Mouse (Mus musculus) T-helper 2 cell (primary cell): ENCODE measurements around the gene Taok3.

ENCODE experiments used
- in situ Hi-C: fragments of 300-600 bp; cut with MboI, MseI; formaldehyde crosslinking; loops from one replicate; pipeline ENCODE4 v1.15.1; 2025; ENCODE audit warnings: high pct_unique_total_duplicates

Gene Taok3

DNA sequence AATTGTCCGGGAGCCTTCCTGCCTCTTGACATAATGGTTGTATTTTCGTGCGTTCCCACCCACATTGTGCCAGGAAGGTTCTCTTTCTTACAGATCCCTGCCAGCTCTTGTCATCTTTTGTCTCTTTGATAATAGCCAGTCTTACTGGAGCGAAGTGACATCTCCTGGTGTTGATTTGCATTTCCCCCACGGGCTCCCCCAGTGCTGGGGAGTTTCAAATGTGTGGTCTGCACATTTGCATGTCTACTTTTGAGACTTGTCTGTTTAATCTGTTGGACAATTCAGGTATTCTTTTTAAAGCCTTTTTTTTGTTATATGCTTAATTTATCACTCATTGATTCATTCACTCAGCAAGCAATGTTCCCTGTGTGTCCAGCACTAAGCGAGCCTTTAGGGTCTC is 58.1 kb downstream of the Taok3 start:
- in situ Hi-C loops, result no loop called here

GRCm38 (mm10) chr5:117178486-117178885 is 58.6 kb downstream of the Taok3 start:
- in situ Hi-C loops, result no loop called here

- in situ Hi-C loops, result no loop called here
Measured at GRCm38 (mm10) chr5:117181921-117182320, 62.0 kb downstream of the Taok3 start.

GRCm38 (mm10) chr5:117182411-117182810 is 62.5 kb downstream of the Taok3 start:
- in situ Hi-C loops, result no loop called here

- in situ Hi-C loops, result no loop called here
Measured at GRCm38 (mm10) chr5:117184832-117185231, 64.9 kb downstream of the Taok3 start.

DNA sequence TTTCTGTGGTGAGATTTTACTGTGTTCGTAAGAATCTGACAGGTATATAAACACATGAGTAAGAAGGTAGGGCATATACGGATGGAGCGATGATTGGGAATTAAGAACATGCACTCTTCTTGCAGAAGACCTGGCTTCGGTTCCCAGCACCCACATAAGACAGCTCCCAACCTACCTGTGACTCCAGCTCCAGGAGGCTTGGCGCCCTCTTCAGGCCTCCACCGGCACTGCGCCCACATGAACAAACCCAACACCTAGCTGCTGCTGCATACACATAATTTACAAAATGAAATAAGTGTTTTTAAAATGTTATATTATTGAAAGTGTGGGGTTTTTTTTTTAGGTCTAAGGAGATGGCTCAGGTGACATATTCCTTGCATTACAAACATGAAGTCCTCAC is 65.7 kb downstream of the Taok3 start:
- in situ Hi-C loops, result no loop called here

GRCm38 (mm10) chr5:117192061-117192460 is 72.1 kb downstream of the Taok3 start:
- in situ Hi-C loops, result no loop called here

- in situ Hi-C loops, result no loop called here
Measured at GRCm38 (mm10) chr5:117193748-117194147, 73.8 kb downstream of the Taok3 start.

DNA sequence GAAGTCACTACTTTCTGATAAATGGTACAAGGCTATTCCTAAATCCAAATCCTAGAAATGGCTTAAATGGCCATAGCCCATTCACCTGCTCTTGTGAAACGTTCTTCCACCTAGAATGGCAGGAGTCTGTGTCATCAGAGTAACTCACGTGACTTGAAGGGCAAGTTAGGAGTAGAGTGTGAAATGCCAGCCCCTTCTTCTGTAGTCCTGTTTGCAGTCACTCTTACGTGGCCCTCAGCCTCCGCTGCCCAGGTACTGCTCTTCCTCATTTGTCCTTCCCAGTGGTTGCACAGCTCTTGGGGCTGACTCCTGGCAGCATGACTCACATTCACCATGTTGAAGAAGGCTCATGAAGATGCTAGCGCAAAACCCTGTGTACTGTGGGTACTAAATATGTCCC is 74.7 kb downstream of the Taok3 start:
- in situ Hi-C loops, result no loop called here

GRCm38 (mm10) chr5:117196551-117196950 is 76.6 kb downstream of the Taok3 start:
- in situ Hi-C loops, result no loop called here

DNA sequence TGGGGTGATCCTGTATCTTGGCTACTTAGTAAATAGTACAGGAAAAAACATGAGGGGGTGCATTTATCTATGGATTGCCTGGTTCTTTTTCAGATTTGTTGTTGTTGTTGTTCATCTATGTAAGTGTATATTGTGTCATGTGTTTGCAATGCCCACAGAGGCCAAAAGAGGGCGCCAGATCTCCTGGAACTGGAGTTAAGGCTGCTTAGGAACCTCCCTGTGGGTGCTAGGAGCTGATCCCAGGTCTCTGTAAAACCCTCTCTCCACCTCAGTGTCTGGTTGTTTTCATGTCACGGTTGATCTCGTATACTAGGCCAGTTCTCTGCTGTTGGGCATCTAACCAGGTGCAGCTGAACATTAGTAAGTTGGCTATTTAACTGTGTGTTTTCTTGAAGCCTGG is 78.5 kb downstream of the Taok3 start:
- in situ Hi-C loops, result no loop called here

GRCm38 (mm10) chr5:117207286-117207685 is 87.4 kb downstream of the Taok3 start:
- in situ Hi-C loops, result no loop called here

DNA sequence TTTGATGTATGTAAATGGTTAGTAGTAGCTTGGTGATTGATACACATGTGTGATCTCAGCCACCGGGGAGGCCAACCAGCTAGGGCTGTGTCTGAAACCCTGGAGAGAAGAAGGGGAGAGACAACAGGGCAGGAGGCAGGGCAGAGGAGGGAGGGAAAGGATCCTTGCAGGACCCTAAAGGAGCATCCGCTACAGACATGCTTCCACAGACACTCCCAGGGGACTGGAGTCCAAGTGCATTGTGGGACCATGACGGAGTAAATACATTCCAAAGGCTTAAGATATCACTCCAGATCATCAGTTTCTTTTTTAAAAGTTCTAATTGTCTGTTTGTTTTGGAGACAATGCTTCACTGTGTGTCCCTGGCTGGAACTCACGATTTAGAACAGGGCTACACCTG is 94.1 kb downstream of the Taok3 start:
- in situ Hi-C loops, result no loop called here

DNA sequence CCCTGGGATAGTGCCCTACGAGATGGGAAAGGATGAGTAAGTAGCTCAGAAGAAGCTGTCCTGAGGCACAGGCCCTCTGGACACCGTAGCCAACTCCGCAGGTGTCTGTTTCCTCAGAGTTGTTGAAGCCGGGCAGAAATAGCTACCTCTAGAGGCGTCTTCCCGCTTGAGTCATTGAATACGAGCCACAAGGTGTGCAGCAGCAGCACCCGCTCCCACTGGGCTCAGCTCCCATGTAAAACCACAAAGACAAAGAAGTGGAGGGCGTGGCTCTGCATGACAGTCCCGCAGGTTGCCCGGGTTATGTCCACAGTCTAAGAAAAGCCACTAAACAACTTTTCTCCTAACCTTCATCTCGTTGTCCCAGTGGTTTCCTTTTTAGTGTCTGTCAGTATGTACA is 111.1 kb downstream of the Taok3 start:
- in situ Hi-C loops, result no loop called here

GRCm38 (mm10) chr5:117236540-117236939 is 116.6 kb downstream of the Taok3 start:
- in situ Hi-C loops, result no loop called here

DNA sequence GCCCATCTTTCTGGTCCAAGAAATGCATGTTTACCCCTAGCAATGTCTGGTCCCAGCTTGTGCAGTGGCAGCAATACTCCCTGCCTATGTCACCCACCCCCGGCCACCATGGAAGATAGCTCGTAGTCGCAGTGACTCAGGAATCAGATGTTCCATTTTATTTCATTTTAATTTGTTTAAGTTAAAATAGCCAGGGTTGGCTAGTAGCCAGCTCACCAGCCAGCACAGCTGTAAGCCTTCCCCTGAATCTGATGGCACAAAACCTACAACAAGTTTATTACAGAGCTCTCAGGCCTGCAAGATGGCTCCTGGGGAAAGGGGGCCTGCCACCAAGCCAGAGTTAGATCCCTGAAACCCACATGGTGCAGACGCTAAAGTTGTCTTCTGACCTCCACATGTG is 119.2 kb downstream of the Taok3 start:
- in situ Hi-C loops, result no loop called here

GRCm38 (mm10) chr5:117240321-117240731 is 120.4 kb downstream of the Taok3 start:
- in situ Hi-C loops, result no loop called here

- in situ Hi-C loops, result no loop called here
Measured at GRCm38 (mm10) chr5:117240761-117241322, 120.9 kb downstream of the Taok3 start.

DNA sequence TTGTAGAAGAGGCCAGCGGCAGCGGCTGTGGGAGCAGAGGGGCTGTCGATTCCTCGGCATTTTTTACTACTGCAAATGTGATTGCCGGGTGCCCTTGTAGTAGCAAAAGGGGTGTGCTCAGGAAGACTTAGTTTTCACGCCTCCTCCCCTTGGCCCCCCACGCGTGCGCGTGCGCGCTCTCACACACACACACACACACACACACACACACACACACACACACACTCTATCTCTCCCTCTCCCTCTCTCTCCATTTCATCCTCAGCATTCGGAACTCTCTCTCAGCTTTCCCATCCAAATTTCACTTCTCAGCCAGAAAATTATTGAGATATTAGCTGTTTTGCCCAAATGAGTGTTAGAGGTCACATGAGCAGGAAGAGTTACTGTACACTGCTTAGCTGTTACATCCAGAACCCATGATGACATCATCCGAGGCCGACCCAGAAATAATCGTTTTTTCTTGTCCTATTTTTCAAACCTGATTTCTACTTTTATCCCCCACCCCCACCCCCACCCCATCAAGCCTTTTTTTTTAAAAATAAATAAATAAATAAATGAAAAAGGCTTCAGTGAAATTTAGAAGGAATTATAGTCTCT is 122.1 kb downstream of the Taok3 start:
- in situ Hi-C loops, result no loop called here

DNA sequence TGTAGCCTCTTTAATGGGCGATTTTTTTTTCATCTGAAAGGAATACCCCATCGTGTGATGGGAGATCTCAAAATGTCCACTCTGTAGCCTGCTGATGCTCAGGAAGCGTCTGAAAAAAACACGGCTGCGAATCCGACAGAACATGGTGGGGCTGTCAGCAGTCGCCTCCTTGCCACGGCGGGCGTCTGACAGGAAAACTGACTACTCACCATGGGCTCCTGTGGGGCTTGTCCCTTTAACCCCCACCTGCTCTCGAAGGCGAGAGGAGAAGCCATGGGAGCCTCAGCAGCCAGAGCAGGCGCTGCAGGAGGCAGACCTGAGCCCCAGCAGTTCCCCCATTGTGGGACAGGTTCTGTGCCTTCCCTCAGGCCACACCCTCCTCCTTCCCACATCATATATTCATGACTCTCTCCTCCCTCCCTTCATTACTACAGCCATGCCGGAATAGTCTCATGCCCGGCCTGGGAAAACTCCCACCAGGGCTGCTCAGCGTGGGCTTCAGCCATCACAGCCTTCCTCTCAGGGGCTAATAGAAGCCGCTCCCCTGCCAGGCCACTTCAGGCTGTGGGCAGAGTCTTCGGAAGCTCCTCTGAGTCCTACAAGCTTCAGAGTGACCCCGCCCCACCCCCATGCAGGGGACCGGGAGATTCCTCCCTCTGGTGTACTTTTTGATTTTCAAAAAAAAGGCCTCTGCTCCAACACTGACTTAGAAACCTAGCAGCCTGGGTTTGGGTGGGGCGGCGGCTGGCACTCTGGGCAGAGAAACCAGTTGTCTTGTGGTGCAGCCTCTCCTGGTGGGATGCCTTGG is 122.9 kb downstream of the Taok3 start:
- in situ Hi-C loops, result no loop called here

DNA sequence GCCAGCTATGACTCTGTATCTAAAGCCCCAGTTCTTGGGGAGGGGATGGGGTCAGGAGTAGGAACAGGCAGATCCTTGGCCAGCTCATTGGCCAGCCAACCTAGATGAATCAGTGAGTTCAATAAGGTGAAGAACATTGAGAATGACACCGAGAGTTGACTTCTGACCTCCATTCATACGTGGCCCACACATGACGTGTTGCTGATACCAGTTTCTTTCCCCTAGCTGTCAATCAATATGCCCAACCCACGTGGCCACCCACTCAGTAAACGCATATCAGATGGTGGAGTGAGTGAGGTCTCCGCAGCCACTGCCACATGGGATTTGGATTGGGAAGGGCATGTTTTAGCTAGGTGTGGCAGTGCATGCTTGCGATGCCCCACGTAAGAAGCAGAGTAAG is 125.2 kb downstream of the Taok3 start:
- in situ Hi-C loops, result no loop called here

- in situ Hi-C loops, result no loop called here
Measured at GRCm38 (mm10) chr5:117248351-117248750, 128.4 kb downstream of the Taok3 start.

DNA sequence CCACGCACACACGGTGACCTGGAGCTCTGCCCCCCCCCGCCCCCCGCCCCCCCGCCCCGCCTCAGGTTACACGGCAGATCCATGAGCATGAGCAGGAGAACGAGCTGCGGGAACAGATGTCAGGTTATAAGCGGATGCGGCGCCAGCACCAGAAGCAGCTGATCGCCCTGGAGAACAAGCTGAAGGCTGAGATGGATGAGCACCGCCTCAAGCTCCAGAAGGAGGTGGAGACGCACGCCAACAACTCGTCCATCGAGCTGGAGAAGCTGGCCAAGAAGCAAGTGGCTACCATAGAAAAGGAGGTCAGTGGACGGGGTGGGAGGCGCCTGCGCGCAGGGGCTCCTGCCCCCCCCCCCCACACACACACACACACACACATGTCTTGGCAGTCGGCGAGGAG is 130.9 kb downstream of the Taok3 start:
- in situ Hi-C loops, result no loop called here
